Mouse (Mus musculus): ENCODE data around the gene Nfya.

Gene Nfya

GRCm38 (mm10) chr17:48345824-48346223, 63.9 kb downstream of the Nfya start:
- DNase-seq (ENCODE audit: low spot score in 2 of 2) = no peak

GRCm38 (mm10) chr17:48343065-48343464, 66.6 kb downstream of the Nfya start:
- no peak for DNase-seq (ENCODE audit: low spot score in 2 of 2)

GRCm38 (mm10) chr17:48341947-48342346, 67.8 kb downstream of the Nfya start:
- DNase-seq (ENCODE audit: low spot score in 2 of 2) = no peak

- no peak for DNase-seq (ENCODE audit: low spot score in 2 of 2)
Measured at GRCm38 (mm10) chr17:48340267-48340666, 69.4 kb downstream of the Nfya start.

Data from right cerebral cortex, postnatal 36 days (tissue).